ENCODE assay signal across 8 mouse cellular contexts in genomic region chr2:93304273-93304634, GRCm38 (mm10). TPM values are rescaled to one million over a fixed set of nuclear protein-coding genes. Genes with fewer than 3 reads are reported as not detected.
DNase-seq lines count a peak whose midpoint lies in the region; ATAC-seq lines count a peak whose summit lies in the region.

No protein-coding gene starts in this region.

- 56% methylated on average over 4 of the region's 4 CpGs for WGBS in limb, embryonic 15.5 days

- H3K4me2 ChIP-seq in limb, embryonic 15.5 days: no peak overlapping the region

- H3K27ac ChIP-seq in limb, embryonic 15.5 days: peak overlapping the region; percentile 57

- H3K4me3 ChIP-seq in limb, embryonic 15.5 days: no peak overlapping the region

- no peaks in the 10 kb centered on the region for H3K27me3 ChIP-seq in limb, embryonic 15.5 days

- peak; percentile 93 for DNase-seq in heart, adult 11 months
- no peak for DNase-seq in heart, postnatal 4 days
- DNase-seq in lung, postnatal 10 days: peak; percentile 11
- DNase-seq in lung, postnatal 36 days: no peak
- no peak for DNase-seq in spleen, postnatal 4 days (ENCODE audit: low spot score in 2 of 2)
- DNase-seq in testis, postnatal 14 days (ENCODE audit: low spot score): no peak
- no peak for DNase-seq in adrenal gland, postnatal 10 days

- ATAC-seq in limb, embryonic 15.5 days (ENCODE audit: insufficient number of reproducible peaks, low FRiP score, low TSS enrichment, low read depth): no peak

- H3K36me3 ChIP-seq in limb, embryonic 15.5 days: no peaks in the 10 kb centered on the region

- H3K4me1 ChIP-seq in limb, embryonic 15.5 days: peaks cover 12% of the 10 kb centered on the region

- no peak overlapping the region for H3K9ac ChIP-seq in limb, embryonic 15.5 days

- no peaks in the 10 kb centered on the region for H3K9me3 ChIP-seq in limb, embryonic 15.5 days

RNA-seq across cellular contexts. Expression of gene Tspan18, which starts 30.1 kb away (rescaled TPM):
- 10 to 100 TPM; 60.2 to 64.7 TPM for total RNA-seq in heart, postnatal 4 days (2021)
- polyA plus RNA-seq in limb, embryonic 15.5 days (2015; fragmentation: Nextera tagmentation; extraction: Ambion mirVana): 18.8 and 24.0 TPM in 2 replicates
- 100 to 1,000 TPM in 1 of 2 experiments, 10 to 100 TPM in 1; 84.9 to 114 TPM for total RNA-seq in adrenal gland, postnatal 10 days (2021)

Comparison
In these comparisons a context has a peak if more than half of its experiments do, and no peak if none do; other contexts are left out.
1. DNase-seq: peak in heart, adult 11 months (single experiment) and lung, postnatal 10 days (single experiment); none in heart, postnatal 4 days (single experiment), lung, postnatal 36 days (single experiment), spleen, postnatal 4 days (0 of 2), testis, postnatal 14 days (single experiment) and adrenal gland, postnatal 10 days (single experiment).